Mouse (Mus musculus) ES-E14 (cell line): ENCODE measurements around the gene Ncln. TPM values are rescaled to one million over a fixed set of nuclear protein-coding genes. Genes with fewer than 3 reads are reported as not detected.

Experiments
- DNase-seq: peaks from one replicate; pipeline ENCODE4 v3.0.0-alpha.2; 2013; ENCODE audit warnings: low read depth, low spot score
- H3K27ac ChIP-seq: 2 replicates; pipeline ENCODE4 v1.5.1; 2012; ENCODE audit warnings: low read depth, mild to moderate bottlenecking, low read length, moderate library complexity, mixed read lengths; ENCODE audit not compliant: poor library complexity, insufficient read depth, severe bottlenecking
- H3K36me3 ChIP-seq: 2 replicates; pipeline ENCODE4 v1.6.1; 2012; ENCODE audit warnings: mild to moderate bottlenecking, low read length, moderate library complexity, mixed read lengths; ENCODE audit not compliant: control insufficient read depth, poor library complexity, insufficient read depth, severe bottlenecking
- H3K4me1 ChIP-seq, 2 experiments: fragments of 150-350 bp in 1 of 2; sonication (generic) in 1 of 2; 2 replicates each; pipeline ENCODE4 v1.6.1; 2012; ENCODE audit warnings: low read length in 2 of 2, mild to moderate bottlenecking in 1 of 2, mixed read lengths in 1 of 2; ENCODE audit not compliant: control insufficient read depth in 2 of 2, insufficient read depth in 2 of 2, poor library complexity in 1 of 2
- H3K4me3 ChIP-seq, 2 experiments: fragments of 150-350 bp in 1 of 2; sonication (generic) in 1 of 2; 2 replicates each; pipeline ENCODE4 v1.5.1; 2012; ENCODE audit warnings: low read length in 2 of 2, low read depth in 1 of 2, mild to moderate bottlenecking in 1 of 2, mixed read lengths in 1 of 2; ENCODE audit not compliant: insufficient read depth in 1 of 2, poor library complexity in 1 of 2, severe bottlenecking in 1 of 2
- H3K9ac ChIP-seq: 2 replicates; pipeline ENCODE4 v1.6.1; 2012; ENCODE audit warnings: low read depth, mild to moderate bottlenecking, low read length, mixed read lengths; ENCODE audit not compliant: poor library complexity, insufficient read depth, severe bottlenecking
- H3K9me3 ChIP-seq: fragments of 150-350 bp; sonication (generic); 2 replicates; pipeline ENCODE4 v1.6.1; 2012; ENCODE audit warnings: low read depth, mild to moderate bottlenecking, low read length; ENCODE audit not compliant: control insufficient read depth, insufficient read depth
- CHD2 ChIP-seq: IDR thresholded peaks from 2 replicates; pipeline ENCODE4 v1.6.1; 2014; ENCODE audit warnings: mild to moderate bottlenecking, low read depth, low read length, inconsistent platforms
- HCFC1 ChIP-seq: IDR thresholded peaks from 2 replicates; pipeline ENCODE4 v1.6.1; 2012; ENCODE audit warnings: low read length, inconsistent platforms, borderline replicate concordance; ENCODE audit not compliant: insufficient read depth
- MAFK ChIP-seq: IDR thresholded peaks from 2 replicates; pipeline ENCODE4 v1.6.1; 2014; ENCODE audit warnings: mild to moderate bottlenecking, low read depth, low read length, inconsistent platforms; ENCODE audit not compliant: insufficient read depth
- ZC3H11A ChIP-seq: IDR thresholded peaks from 2 replicates; pipeline ENCODE4 v1.6.1; 2012; ENCODE audit warnings: low read depth, mild to moderate bottlenecking, inconsistent platforms, low read length, borderline replicate concordance
- ZNF384 ChIP-seq: IDR thresholded peaks from 2 replicates; pipeline ENCODE4 v1.6.1; 2012; ENCODE audit warnings: low read depth, low read length, inconsistent platforms
- in situ Hi-C, 2 experiments: fragments of 600-800 bp; cut with MboI; formaldehyde crosslinking; loops; one replicate each; pipeline ENCODE4 v1.15.1; 2025; ENCODE audit warnings: low sequenced_read_pairs in 2 of 2, inconsistent platforms in 1 of 2; ENCODE audit not compliant: unreplicated experiment in 2 of 2
- total RNA-seq: library from RNA; depleted of rRNA; stranded (reverse); fragments of 300-350 nt; gene quantifications from 2 replicates; pipeline ENCODE4 v1.2.3, GENCODE M21; 2012

Ncln gene
- total RNA-seq, 1 experiment, result 254 TPM

DNA sequence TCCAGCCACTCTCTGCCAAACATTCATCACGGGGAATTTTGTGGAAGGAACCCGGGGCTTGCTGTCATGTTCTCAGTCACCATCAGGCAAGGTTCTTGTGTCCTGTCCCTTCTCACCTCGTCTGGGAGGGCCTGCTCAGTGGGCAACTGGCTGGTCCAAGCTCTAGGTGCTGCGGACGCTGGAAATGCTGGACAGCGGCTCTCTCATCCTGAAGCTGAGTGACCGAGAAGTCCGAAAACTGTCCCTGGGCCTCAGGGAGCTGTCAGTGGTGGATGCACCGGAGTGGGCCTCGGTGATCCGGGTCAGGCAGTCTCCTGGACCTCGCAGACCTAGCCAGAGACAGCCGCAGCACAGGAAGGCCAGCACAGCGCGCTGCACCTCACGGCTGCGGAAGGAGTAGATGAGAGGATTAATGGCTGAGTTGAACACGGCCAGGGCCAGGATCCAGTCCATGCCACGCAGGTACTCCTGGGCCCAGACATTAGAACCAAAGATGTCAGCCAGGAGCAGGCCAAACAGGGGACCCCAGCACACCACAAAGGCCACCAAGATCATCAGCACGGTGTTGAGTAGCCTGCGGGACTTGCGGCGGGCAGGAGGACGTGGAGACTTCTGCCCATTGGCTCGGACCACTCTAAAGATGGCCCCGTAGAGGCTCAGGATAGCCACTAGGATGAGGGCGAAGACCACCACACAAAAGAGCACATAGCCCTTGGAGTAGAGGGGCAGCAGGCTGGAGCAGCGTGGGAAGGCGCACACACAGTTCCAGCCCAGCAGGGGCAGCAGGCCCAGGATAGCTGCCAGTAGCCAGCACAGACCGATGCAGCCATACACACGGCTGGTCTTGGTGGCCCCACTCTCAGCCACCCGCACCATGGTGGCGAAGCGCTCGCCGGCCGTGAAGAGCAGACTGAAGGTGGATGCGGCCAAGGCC lies 2.4 kb upstream of the Ncln start:
- TF ChIP-seq MAFK (no peak), HCFC1 (no peak), CHD2 (no peak)
- Histone ChIP-seq H3K4me3 (peak overlapping the region; percentile 18 to 48), H3K27ac (no peak overlapping the region), H3K9ac (peak overlapping the region; percentile 29), H3K9me3 (no peaks in the 10 kb centered on the region), H3K36me3 (no peaks in the 10 kb centered on the region), H3K4me1 (peaks cover 0 to 14% of the 10 kb centered on the region in 2 experiments; a peak in 2 of 4 replicates)
- no peak for DNase-seq
- in situ Hi-C loops, result no loop called here

DNA sequence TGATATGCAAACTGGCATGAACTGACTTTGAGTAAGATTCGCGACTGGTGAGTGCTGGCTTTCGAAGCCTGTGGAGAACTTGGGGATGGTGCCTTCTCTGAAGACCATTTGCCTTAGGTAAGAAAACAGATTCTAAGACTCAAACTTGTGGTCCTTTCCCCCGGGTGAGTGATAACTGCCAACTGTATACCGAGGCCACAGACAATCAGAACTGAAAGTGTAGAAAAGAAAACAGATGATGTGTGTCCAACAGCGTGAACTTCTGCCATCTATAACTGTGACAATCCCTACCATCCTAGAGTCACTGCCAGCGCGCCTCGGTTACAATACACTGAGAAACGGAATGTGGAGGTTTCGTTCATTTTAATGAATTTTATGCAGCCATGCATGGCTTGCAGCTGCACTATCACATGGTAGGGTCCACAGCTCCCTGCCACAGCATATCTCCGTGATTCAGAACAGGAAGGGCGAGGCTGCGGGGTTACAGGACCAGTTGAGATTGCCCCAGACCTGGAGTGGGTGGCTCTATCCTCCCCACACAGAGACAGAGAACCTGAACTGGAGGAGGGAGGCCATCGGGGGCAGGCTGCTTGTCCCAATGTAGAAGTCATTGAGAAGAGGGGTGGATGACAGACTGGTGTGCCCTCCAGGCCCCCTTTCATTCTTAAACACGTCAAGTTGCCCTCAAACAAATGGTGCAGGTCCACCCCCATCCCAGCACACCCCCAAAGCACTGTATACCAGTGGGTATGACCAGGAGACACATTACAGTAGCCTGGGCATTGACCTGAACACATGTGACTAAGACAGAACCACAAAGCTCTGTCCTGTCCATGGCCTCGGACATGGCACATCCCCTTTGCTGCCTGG lies 1.4 kb upstream of the Ncln start:
- in situ Hi-C loops, result no loop called here
- Histone ChIP-seq H3K27ac (no peak overlapping the region), H3K4me3 (no peak overlapping the region), H3K4me1 (peaks cover 0 to 14% of the 10 kb centered on the region in 2 experiments; a peak in 2 of 4 replicates), H3K36me3 (peaks cover 9% of the 10 kb centered on the region; the same call in 1 of the 2 replicates), H3K9ac (no peak overlapping the region), H3K9me3 (no peaks in the 10 kb centered on the region)
- no peak for DNase-seq
- TF ChIP-seq HCFC1 (no peak), CHD2 (no peak), ZNF384 (no peak), ZC3H11A (no peak), MAFK (no peak)

DNA sequence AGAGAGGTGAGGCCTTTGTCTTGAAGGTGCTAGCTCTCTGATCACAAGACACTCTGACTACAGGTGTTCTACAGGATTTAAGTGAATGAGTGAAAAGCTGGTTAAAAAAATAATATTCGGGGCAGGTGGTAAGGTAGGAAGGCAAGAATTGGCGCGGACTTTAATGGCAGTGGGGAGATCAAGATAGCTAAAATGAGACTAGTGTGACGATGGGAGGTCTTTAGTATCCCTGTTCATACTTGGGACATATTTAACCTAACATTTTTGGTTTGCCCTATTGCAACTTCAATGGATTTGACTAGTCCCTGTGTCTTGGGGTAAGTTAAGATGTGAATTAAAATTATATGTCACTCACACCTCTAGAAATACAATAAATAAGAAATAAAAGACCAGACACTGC lies 777 bp upstream of the Ncln start:
- Histone ChIP-seq H3K4me3 (no peak overlapping the region), H3K36me3 (peaks cover 15% of the 10 kb centered on the region; the same call in 1 of the 2 replicates), H3K9me3 (no peaks in the 10 kb centered on the region), H3K27ac (no peak overlapping the region), H3K4me1 (peaks cover 0 to 14% of the 10 kb centered on the region in 2 experiments; a peak in 2 of 4 replicates), H3K9ac (no peak overlapping the region)
- DNase-seq, result no peak
- TF ChIP-seq CHD2, result no peak
- TF ChIP-seq MAFK, result no peak
- TF ChIP-seq ZC3H11A, result no peak
- no peak for TF ChIP-seq HCFC1
- no peak for TF ChIP-seq ZNF384
- in situ Hi-C loops, result no loop called here

DNA sequence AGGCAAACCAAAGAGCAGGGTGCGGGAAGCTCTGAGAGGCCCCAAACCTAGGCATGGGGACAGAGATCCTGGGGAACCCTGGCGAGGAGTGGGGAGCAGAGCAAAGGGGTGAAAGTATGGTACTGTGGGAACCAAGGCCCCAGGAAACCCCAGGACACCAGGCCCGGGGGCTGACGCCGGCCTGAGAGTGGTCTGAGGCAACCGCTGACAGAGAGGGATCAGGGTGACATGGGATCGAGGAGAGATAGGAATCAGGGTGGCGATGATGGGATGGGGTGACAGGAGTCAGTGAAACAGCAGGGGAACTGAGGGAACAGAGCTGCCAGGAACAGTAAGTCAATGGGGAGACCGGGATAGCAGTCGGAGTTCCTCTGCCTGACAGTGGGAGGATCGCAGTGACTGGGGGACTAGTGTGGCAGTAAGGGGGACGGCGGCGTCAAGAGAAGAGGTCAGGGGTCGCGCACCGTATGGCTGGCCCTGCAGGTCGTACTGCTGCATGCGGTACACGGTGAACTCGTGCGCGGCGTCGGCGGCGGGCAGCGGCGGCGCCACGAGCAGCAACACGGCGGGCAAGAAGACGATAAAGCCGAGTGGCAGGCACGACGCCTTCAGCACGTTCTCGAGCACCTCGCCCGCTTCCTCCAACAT lies 452 bp downstream of the Ncln start:
- Histone ChIP-seq H3K9me3 (no peaks in the 10 kb centered on the region), H3K4me1 (peaks cover 0 to 14% of the 10 kb centered on the region in 2 experiments; a peak in 2 of 4 replicates), H3K4me3 (peak overlapping the region; percentile 83 to 85), H3K36me3 (peaks cover 26% of the 10 kb centered on the region; the same call in 1 of the 2 replicates), H3K27ac (0 out of 2 replicates have a peak overlapping the region, but pooled peaks have one; percentile 7), H3K9ac (peak overlapping the region; percentile 92)
- TF ChIP-seq MAFK, result no peak
- no peak for TF ChIP-seq ZC3H11A
- TF ChIP-seq HCFC1, result no peak
- TF ChIP-seq CHD2, result no peak
- TF ChIP-seq ZNF384, result no peak
- DNase-seq, result no peak
- in situ Hi-C loops, result no loop called here
